Mouse (Mus musculus): ENCODE measurements around the gene Tex21. TPM values are rescaled to one million over a fixed set of nuclear protein-coding genes. Genes with fewer than 3 reads are reported as not detected.
A peak's percentile ranks its signal among the peaks of the same experiment; 100 is the strongest.
"Not testable (repeated sequence)": the region's sequence is repeated elsewhere in the genome, so short reads cannot be mapped to it uniquely, and the experiment has no call there.

The Tex21 gene
- polyA plus RNA-seq, 1 experiment from 2014 or later = 0.06 TPM

DNA sequence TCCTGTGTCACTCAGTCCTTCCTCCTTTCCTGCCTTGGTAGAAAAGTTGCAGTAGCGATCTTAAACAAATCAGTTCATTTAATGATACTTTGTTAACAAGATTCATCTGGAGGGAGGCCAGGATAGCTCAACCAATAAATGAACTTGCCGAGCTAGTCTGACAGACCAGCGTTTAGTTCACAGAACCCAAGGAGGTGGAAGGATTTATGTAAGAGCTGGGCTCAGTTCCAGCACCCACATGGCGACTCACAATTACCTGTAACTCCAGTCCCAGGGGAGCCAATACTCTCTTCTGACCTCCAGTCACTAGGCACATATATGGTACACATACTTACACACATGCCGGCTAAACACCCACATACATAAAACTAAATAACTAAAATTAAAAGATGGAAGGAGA, 67.5 kb downstream of the Tex21 start:
- WGBS = 59% methylated on average over 5 of the region's 5 CpGs
- Histone ChIP-seq H3K27ac (ENCODE audit: low read length) (no peak overlapping the region), H3K4me1 (ENCODE audit: control insufficient read depth, insufficient read depth, low read length) (0 out of 2 replicates have a peak, but pooled peaks cover 5% of the 10 kb centered on the region), H3K4me2 (ENCODE audit: low read depth, low read length) (no peak overlapping the region), H3K36me3 (ENCODE audit: control insufficient read depth, insufficient read depth, low read length) (no peaks in the 10 kb centered on the region), H3K9ac (ENCODE audit: low read depth, low read length) (no peak overlapping the region), H3K9me3 (ENCODE audit: control insufficient read depth, low read length) (no peaks in the 10 kb centered on the region), H3K4me3 (ENCODE audit: low read length) (no peak overlapping the region), H3K27me3 (replicated peaks; ENCODE audit: control insufficient read depth, insufficient read depth, low read length) (no peaks in the 10 kb centered on the region)
- ATAC-seq = 0 out of 2 replicates have a peak, but pooled peaks have one; percentile 9

GRCm38 (mm10) chr12:76177864-76178518, 68.6 kb downstream of the Tex21 start:
- 33% methylated on average over 16 of the region's 16 CpGs for WGBS
- Histone ChIP-seq H3K4me3 (ENCODE audit: low read length) (no peak overlapping the region), H3K4me2 (ENCODE audit: low read depth, low read length) (peak overlapping the region; percentile 95), H3K4me1 (ENCODE audit: control insufficient read depth, insufficient read depth, low read length) (0 out of 2 replicates have a peak, but pooled peaks cover 5% of the 10 kb centered on the region), H3K36me3 (ENCODE audit: control insufficient read depth, insufficient read depth, low read length) (no peaks in the 10 kb centered on the region), H3K27ac (ENCODE audit: low read length) (no peak overlapping the region), H3K27me3 (replicated peaks; ENCODE audit: control insufficient read depth, insufficient read depth, low read length) (no peaks in the 10 kb centered on the region), H3K9ac (ENCODE audit: low read depth, low read length) (no peak overlapping the region), H3K9me3 (ENCODE audit: control insufficient read depth, low read length) (no peaks in the 10 kb centered on the region)
- peak; percentile 72 for ATAC-seq

DNA sequence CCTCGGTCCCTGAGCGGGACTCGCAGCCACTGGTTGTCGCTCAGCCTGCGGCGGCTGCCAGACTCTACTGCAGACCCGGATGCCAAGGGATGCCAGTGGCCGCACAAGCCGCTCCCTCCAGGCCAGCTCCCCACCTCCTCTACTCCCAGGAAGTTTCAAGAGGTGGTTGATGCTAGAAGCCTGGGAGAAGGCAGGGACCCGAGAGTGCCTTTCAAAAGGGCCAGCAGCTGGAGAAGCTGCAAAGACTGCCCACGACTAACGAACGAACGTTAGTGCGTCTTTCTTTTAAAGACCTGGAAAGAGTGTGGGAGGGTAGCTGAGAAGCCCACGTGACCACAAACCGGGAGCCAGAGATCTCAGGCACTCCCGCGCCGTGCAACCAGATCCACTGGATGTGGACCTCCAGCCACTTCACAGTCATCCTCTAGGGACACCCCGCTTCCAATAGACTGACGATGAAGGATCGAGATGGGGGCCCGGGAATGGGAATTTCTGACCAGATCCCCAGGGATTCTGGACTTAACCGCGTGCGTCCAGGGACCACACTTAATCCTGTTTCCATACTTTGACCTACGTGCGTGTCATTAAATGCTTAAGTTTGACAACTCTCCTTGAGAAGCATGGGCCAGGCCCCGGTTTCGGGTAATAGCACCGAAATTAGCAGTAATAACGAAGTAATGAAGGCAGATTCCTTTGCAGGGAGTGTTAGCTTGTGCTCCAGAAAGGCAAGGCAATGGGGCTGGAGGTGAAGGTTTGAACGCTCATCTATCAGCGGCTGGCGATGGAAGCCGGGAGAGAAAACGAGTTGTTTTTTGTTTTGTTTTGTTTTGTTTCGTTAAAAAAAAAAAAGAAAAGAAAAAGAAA, 69.3 kb downstream of the Tex21 start, which contains the start of gene Esr2:
Gene Esr2 (minus strand): TSS at position 260 of the 864 bp plus-strand sequence.
- Histone ChIP-seq H3K27ac (ENCODE audit: low read length) (no peak within 1 kb of the TSS), H3K9ac (ENCODE audit: low read depth, low read length) (peak within 1 kb of the TSS; percentile 50), H3K9me3 (ENCODE audit: control insufficient read depth, low read length) (no peaks in the 10 kb centered on the region), H3K27me3 (replicated peaks; ENCODE audit: control insufficient read depth, insufficient read depth, low read length) (no peaks in the 10 kb centered on the region), H3K4me2 (ENCODE audit: low read depth, low read length) (peak within 1 kb of the TSS; percentile 95), H3K36me3 (ENCODE audit: control insufficient read depth, insufficient read depth, low read length) (no peaks in the 10 kb centered on the region), H3K4me3 (ENCODE audit: low read length) (peak within 1 kb of the TSS; percentile 52), H3K4me1 (ENCODE audit: control insufficient read depth, insufficient read depth, low read length) (0 out of 2 replicates have a peak, but pooled peaks cover 5% of the 10 kb centered on the region)
- ATAC-seq = peak; percentile 25
- under 1% methylated on average over 39 of the region's 39 CpGs for WGBS

- no peak for ATAC-seq
- Histone ChIP-seq H3K4me1 (ENCODE audit: control insufficient read depth, insufficient read depth, low read length) (no peaks in the 10 kb centered on the region), H3K36me3 (ENCODE audit: control insufficient read depth, insufficient read depth, low read length) (no peaks in the 10 kb centered on the region), H3K4me2 (ENCODE audit: low read depth, low read length) (no peak overlapping the region), H3K4me3 (ENCODE audit: low read length) (no peak overlapping the region), H3K9me3 (ENCODE audit: control insufficient read depth, low read length) (no peaks in the 10 kb centered on the region), H3K27ac (ENCODE audit: low read length) (no peak overlapping the region), H3K9ac (ENCODE audit: low read depth, low read length) (no peak overlapping the region), H3K27me3 (replicated peaks; ENCODE audit: control insufficient read depth, insufficient read depth, low read length) (no peaks in the 10 kb centered on the region)
- 47% methylated on average over 5 of the region's 5 CpGs for WGBS
Observed at GRCm38 (mm10) chr12:76165641-76166040, 80.9 kb downstream of the Tex21 start.

- H3K27ac ChIP-seq (ENCODE audit: low read length); H3K36me3 ChIP-seq (ENCODE audit: control insufficient read depth, insufficient read depth, low read length); H3K9ac ChIP-seq (ENCODE audit: low read depth, low read length); H3K9me3 ChIP-seq (ENCODE audit: control insufficient read depth, low read length); H3K4me1 ChIP-seq (ENCODE audit: control insufficient read depth, insufficient read depth, low read length); H3K27me3 ChIP-seq (replicated peaks; ENCODE audit: control insufficient read depth, insufficient read depth, low read length); ATAC-seq: not testable (repeated sequence)
- 16% methylated on average over 30 of the region's 30 CpGs for WGBS
- Histone ChIP-seq H3K4me2 (ENCODE audit: low read depth, low read length) (peak overlapping the region; percentile 54), H3K4me3 (ENCODE audit: low read length) (peak overlapping the region; percentile 31)
Observed at GRCm38 (mm10) chr12:76152389-76152788, 94.2 kb downstream of the Tex21 start.

Other genes starting within 250 kb of the Tex21 start
- 0.04 and 0.05 TPM in 2 replicates for gene Esr2, start 69.5 kb downstream of the Tex21 start, polyA plus RNA-seq (2015; fragmentation: Nextera tagmentation; extraction: Ambion mirVana)
- 93.6 and 98.8 TPM in 2 replicates for gene Mthfd1, start 8.6 kb upstream of the Tex21 start, polyA plus RNA-seq (2015; fragmentation: Nextera tagmentation; extraction: Ambion mirVana)
- gene Akap5, start 78.1 kb upstream of the Tex21 start, polyA plus RNA-seq (2015; fragmentation: Nextera tagmentation; extraction: Ambion mirVana) = 2.6 and 2.8 TPM in 2 replicates
- 8.8 and 9.4 TPM in 2 replicates for gene Zbtb25, start 122.9 kb upstream of the Tex21 start, polyA plus RNA-seq (2015; fragmentation: Nextera tagmentation; extraction: Ambion mirVana)
- gene Zbtb1, start 123.5 kb upstream of the Tex21 start, polyA plus RNA-seq (2015; fragmentation: Nextera tagmentation; extraction: Ambion mirVana) = 5.4 and 5.6 TPM in 2 replicates
- gene Hspa2, start 157.4 kb upstream of the Tex21 start, polyA plus RNA-seq (2015; fragmentation: Nextera tagmentation; extraction: Ambion mirVana) = 11.6 and 12.5 TPM in 2 replicates
- gene Ppp1r36, start 170.8 kb upstream of the Tex21 start, polyA plus RNA-seq (2015; fragmentation: Nextera tagmentation; extraction: Ambion mirVana) = 0.99 and 1.5 TPM in 2 replicates

Data from intestine, embryonic 16.5 days (tissue).